Mouse (Mus musculus) embryonic facial prominence, embryonic 12.5 days (tissue): ENCODE data around the gene Pptc7. TPM values are rescaled to one million over a fixed set of nuclear protein-coding genes. Genes with fewer than 3 reads are reported as not detected.
A peak's percentile ranks its signal among the peaks of the same experiment; 100 is the strongest.

Experiments used
- ATAC-seq: fragments of 200-750 bp; cut with Nextera tagmentation; 2 replicates; pipeline ENCODE4 v1.8.0; 2017; ENCODE audit not compliant: insufficient number of reproducible peaks, insufficient read depth, low FRiP score, low TSS enrichment
- H3K27ac ChIP-seq: fragments of 300-500 bp; sonication (generic); 2 replicates; pipeline ENCODE4 v1.5.1; 2016; ENCODE audit warnings: mild to moderate bottlenecking
- H3K27me3 ChIP-seq: fragments of 300-500 bp; sonication (generic); 2 replicates; pipeline ENCODE4 v1.6.1; 2016; ENCODE audit warnings: mild to moderate bottlenecking, moderate library complexity
- H3K36me3 ChIP-seq: fragments of 300-500 bp; sonication (generic); 2 replicates; pipeline ENCODE4 v1.6.1; 2016; ENCODE audit warnings: mild to moderate bottlenecking
- H3K4me1 ChIP-seq: fragments of 300-500 bp; sonication (generic); 2 replicates; pipeline ENCODE4 v1.6.1; 2016
- H3K4me2 ChIP-seq: fragments of 300-500 bp; sonication (generic); replicated peaks from 2 replicates; pipeline ENCODE4 v1.6.1; 2016; ENCODE audit warnings: mild to moderate bottlenecking, moderate library complexity
- H3K4me3 ChIP-seq: fragments of 300-500 bp; sonication (generic); 2 replicates; pipeline ENCODE4 v1.5.1; 2016; ENCODE audit warnings: mild to moderate bottlenecking
- H3K9ac ChIP-seq: fragments of 300-500 bp; sonication (generic); 2 replicates; pipeline ENCODE4 v1.6.1; 2016; ENCODE audit warnings: mild to moderate bottlenecking, moderate library complexity
- H3K9me3 ChIP-seq: fragments of 300-500 bp; sonication (generic); 2 replicates; pipeline ENCODE4 v1.6.1; 2016; ENCODE audit warnings: mild to moderate bottlenecking, moderate library complexity
- WGBS: fragments of 180-500 bp; shearing (Covaris S2); methylation state at CpG from one replicate; pipeline ENCODE4 v1.1.7; 2016; 5-methylcytosine and 5-hydroxymethylcytosine counted together
- polyA plus RNA-seq: library from polyadenylated mRNA; unstranded; fragments of >200 nt; fragmentation: Nextera tagmentation; extraction: Ambion mirVana; gene quantifications from 2 replicates; pipeline ENCODE4 v1.2.1, GENCODE M21; 2016

Gene Pptc7
- polyA plus RNA-seq, 1 experiment from 2014 or later: 11.9 TPM

- H3K4me1 ChIP-seq: no peaks in the 10 kb centered on the region
- no peaks in the 10 kb centered on the region for H3K27me3 ChIP-seq
Observed at GRCm38 (mm10) chr5:122268858-122269604, 15.1 kb upstream of the Pptc7 start.

GRCm38 (mm10) chr5:122272821-122273220 is 11.3 kb upstream of the Pptc7 start:
- Histone ChIP-seq H3K4me3 (no peak overlapping the region), H3K4me2 (no peak overlapping the region), H3K9me3 (no peaks in the 10 kb centered on the region), H3K36me3 (no peaks in the 10 kb centered on the region), H3K27me3 (no peaks in the 10 kb centered on the region), H3K4me1 (peaks cover 6% of the 10 kb centered on the region; the same call in 1 of the 2 replicates), H3K27ac (no peak overlapping the region), H3K9ac (no peak overlapping the region)
- 81% methylated on average over 5 of the region's 5 CpGs for WGBS
- no peak for ATAC-seq

More at GRCm38 (mm10) chr5:122268858-122269604, 15.1 kb upstream of the Pptc7 start:
- WGBS: 63% methylated on average over 12 of the region's 12 CpGs
- Histone ChIP-seq H3K36me3 (no peaks in the 10 kb centered on the region), H3K9me3 (no peaks in the 10 kb centered on the region), H3K9ac (no peak overlapping the region), H3K4me2 (no peak overlapping the region), H3K27ac (no peak overlapping the region), H3K4me3 (no peak overlapping the region)
- ATAC-seq: no peak

DNA sequence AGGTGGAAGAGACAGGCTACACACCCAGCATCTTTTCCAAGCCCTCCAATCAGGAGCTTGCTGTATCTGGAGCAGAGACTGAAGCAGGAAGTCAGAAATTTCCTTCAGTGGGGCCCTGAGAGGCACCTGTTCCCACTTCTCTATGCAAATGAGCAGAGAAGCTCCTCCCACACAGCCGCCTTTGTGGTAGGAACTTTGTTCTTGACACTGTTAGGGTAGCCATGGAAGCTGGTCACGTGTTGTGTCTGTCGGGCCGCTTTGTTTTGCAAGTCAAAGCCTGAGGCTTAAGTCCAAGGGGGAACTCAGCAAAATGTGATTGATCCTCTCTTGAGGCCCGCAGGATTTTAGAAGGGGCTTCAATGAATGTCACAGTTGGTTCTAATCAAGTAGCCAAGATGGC is 9.4 kb upstream of the Pptc7 start:
- 18% methylated on average over 5 of the region's 5 CpGs for WGBS
- ATAC-seq: no peak

DNA sequence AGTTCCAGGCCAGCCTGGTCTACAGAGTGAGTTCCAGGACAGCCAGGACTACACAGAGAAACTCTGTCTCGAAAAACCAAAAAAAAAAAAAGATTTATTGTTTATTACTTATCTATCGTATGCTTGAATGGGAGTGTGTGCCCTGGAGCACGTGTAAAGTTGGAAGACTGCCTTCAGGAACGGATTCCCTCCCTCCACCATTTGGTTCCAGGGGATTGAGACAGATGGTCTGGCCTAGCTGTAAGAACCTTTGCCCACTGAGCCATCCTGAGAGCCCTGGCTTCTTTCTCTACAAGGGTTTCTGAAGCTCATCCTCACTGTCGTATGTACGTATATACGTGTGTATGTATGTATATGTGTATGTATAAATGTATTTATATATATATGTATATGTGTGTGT is 5.2 kb upstream of the Pptc7 start:
- peaks cover 17% of the 10 kb centered on the region for H3K4me1 ChIP-seq
- H3K4me2 ChIP-seq: no peak overlapping the region
- H3K27ac ChIP-seq: no peak overlapping the region
- no peaks in the 10 kb centered on the region for H3K9me3 ChIP-seq
- H3K4me3 ChIP-seq: no peak overlapping the region
- no peaks in the 10 kb centered on the region for H3K36me3 ChIP-seq
- no peaks in the 10 kb centered on the region for H3K27me3 ChIP-seq
- H3K9ac ChIP-seq: no peak overlapping the region
- ATAC-seq: no peak
- WGBS: 90% methylated on average over 7 of the region's 7 CpGs

More for the DNA sequence above, 9.4 kb upstream of the Pptc7 start:
- Histone ChIP-seq H3K4me3 (no peak overlapping the region), H3K27me3 (no peaks in the 10 kb centered on the region), H3K4me1 (peaks cover 6% of the 10 kb centered on the region; the same call in 1 of the 2 replicates), H3K9ac (no peak overlapping the region), H3K27ac (no peak overlapping the region), H3K4me2 (no peak overlapping the region), H3K9me3 (no peaks in the 10 kb centered on the region), H3K36me3 (no peaks in the 10 kb centered on the region)

GRCm38 (mm10) chr5:122279799-122280421 is 4.3 kb upstream of the Pptc7 start:
- Histone ChIP-seq H3K4me2 (no peak overlapping the region), H3K9ac (no peak overlapping the region), H3K4me1 (peaks cover 11% of the 10 kb centered on the region), H3K27ac (no peak overlapping the region), H3K27me3 (no peaks in the 10 kb centered on the region), H3K4me3 (no peak overlapping the region), H3K36me3 (no peaks in the 10 kb centered on the region), H3K9me3 (no peaks in the 10 kb centered on the region)
- ATAC-seq: no peak
- 75% methylated on average over 12 of the region's 12 CpGs for WGBS

GRCm38 (mm10) chr5:122280422-122280826 is 3.7 kb upstream of the Pptc7 start:
- Histone ChIP-seq H3K27ac (no peak overlapping the region), H3K27me3 (no peaks in the 10 kb centered on the region), H3K4me1 (peaks cover 15% of the 10 kb centered on the region), H3K4me2 (peak overlapping the region; percentile 38), H3K9ac (no peak overlapping the region), H3K4me3 (0 out of 2 replicates have a peak overlapping the region, but pooled peaks have one; percentile 12), H3K36me3 (no peaks in the 10 kb centered on the region), H3K9me3 (no peaks in the 10 kb centered on the region)
- ATAC-seq: no peak
- WGBS: 38% methylated on average over 6 of the region's 6 CpGs

GRCm38 (mm10) chr5:122280827-122281462 is 3.2 kb upstream of the Pptc7 start:
- H3K9me3 ChIP-seq: no peaks in the 10 kb centered on the region
- ATAC-seq: no peak
- no peak overlapping the region for H3K27ac ChIP-seq
- 24% methylated on average over 19 of the region's 19 CpGs for WGBS
- H3K4me2 ChIP-seq: peak overlapping the region; percentile 38
- H3K27me3 ChIP-seq: no peaks in the 10 kb centered on the region
- H3K9ac ChIP-seq: no peak overlapping the region
- 0 out of 2 replicates have a peak overlapping the region, but pooled peaks have one; percentile 12 for H3K4me3 ChIP-seq
- H3K4me1 ChIP-seq: peaks cover 20% of the 10 kb centered on the region
- no peaks in the 10 kb centered on the region for H3K36me3 ChIP-seq

- WGBS: 19% methylated on average over 2 of the region's 2 CpGs
- H3K36me3 ChIP-seq: 0 out of 2 replicates have a peak, but pooled peaks cover 12% of the 10 kb centered on the region
- peak overlapping the region; percentile 96 for H3K4me2 ChIP-seq
- H3K27me3 ChIP-seq: no peaks in the 10 kb centered on the region
- no peak overlapping the region for H3K27ac ChIP-seq
- no peaks in the 10 kb centered on the region for H3K9me3 ChIP-seq
- H3K4me3 ChIP-seq: peak overlapping the region; percentile 97; the same call in 1 of the 2 replicates
- no peak for ATAC-seq
- no peak overlapping the region for H3K9ac ChIP-seq
- peaks cover 24% of the 10 kb centered on the region for H3K4me1 ChIP-seq
Observed at GRCm38 (mm10) chr5:122283828-122284182, 360 bp upstream of the Pptc7 start.

GRCm38 (mm10) chr5:122285029-122285766 is 1.0 kb downstream of the Pptc7 start:
- H3K4me1 ChIP-seq: peaks cover 24% of the 10 kb centered on the region
- H3K27me3 ChIP-seq: no peaks in the 10 kb centered on the region
- H3K9ac ChIP-seq: peak overlapping the region; percentile 88
- no peaks in the 10 kb centered on the region for H3K9me3 ChIP-seq
- H3K4me2 ChIP-seq: peak overlapping the region; percentile 96
- 1% methylated on average over 34 of the region's 34 CpGs for WGBS
- H3K4me3 ChIP-seq: peak overlapping the region; percentile 97
- 0 out of 2 replicates have a peak, but pooled peaks cover 14% of the 10 kb centered on the region for H3K36me3 ChIP-seq
- no peak for ATAC-seq
- 0 out of 2 replicates have a peak overlapping the region, but pooled peaks have one; percentile 60 for H3K27ac ChIP-seq

GRCm38 (mm10) chr5:122285767-122286150 is 1.6 kb downstream of the Pptc7 start:
- H3K4me2 ChIP-seq: peak overlapping the region; percentile 96
- H3K27me3 ChIP-seq: no peaks in the 10 kb centered on the region
- H3K27ac ChIP-seq: no peak overlapping the region
- H3K9ac ChIP-seq: peak overlapping the region; percentile 88; the same call in 1 of the 2 replicates
- H3K4me1 ChIP-seq: peaks cover 20% of the 10 kb centered on the region
- H3K9me3 ChIP-seq: no peaks in the 10 kb centered on the region
- H3K36me3 ChIP-seq: 0 out of 2 replicates have a peak, but pooled peaks cover 14% of the 10 kb centered on the region
- 62% methylated on average over 7 of the region's 7 CpGs for WGBS
- H3K4me3 ChIP-seq: peak overlapping the region; percentile 97
- no peak for ATAC-seq

DNA sequence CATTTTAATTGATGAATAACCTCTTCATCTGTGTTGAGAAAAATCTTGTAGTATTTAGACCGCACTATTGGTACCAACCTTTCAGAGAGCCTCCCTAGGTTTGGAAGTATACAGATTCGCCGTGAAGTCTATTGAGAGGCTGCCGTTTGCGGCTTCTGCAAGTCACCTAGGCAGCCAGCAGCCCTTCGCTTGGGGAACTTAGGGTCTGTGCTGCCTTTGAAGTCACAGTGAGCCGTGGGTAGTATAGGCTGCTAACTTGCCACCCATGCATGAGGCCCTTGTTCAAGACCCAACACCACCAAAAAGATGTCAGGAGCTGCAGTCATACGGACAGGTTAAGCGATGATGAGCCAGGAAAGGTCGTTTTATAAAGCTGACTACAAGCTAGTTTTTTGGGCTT is 2.0 kb downstream of the Pptc7 start:
- no peak for ATAC-seq
- Histone ChIP-seq H3K27me3 (no peaks in the 10 kb centered on the region), H3K9ac (no peak overlapping the region), H3K4me3 (no peak overlapping the region), H3K9me3 (no peaks in the 10 kb centered on the region), H3K27ac (no peak overlapping the region), H3K4me1 (peaks cover 15% of the 10 kb centered on the region), H3K36me3 (0 out of 2 replicates have a peak, but pooled peaks cover 14% of the 10 kb centered on the region), H3K4me2 (no peak overlapping the region)
- 86% methylated on average over 10 of the region's 10 CpGs for WGBS
